Mouse (Mus musculus): ENCODE data around the gene Ms4a3.

Gene Ms4a3

GRCm38 (mm10) chr19:11640732-11641131 is at the start of gene Ms4a3:
Gene Ms4a3, minus strand, starts transcription at chr19:11640851.
- DNase-seq (ENCODE audit: low read depth, low spot score), result no peak

GRCm38 (mm10) chr19:11661562-11661961 is 20.9 kb upstream of the Ms4a3 start:
- no peak for DNase-seq (ENCODE audit: low read depth, low spot score)

- no peak for DNase-seq (ENCODE audit: low read depth, low spot score)
These were observed 19.8 kb upstream of the Ms4a3 start, which contains the start of gene Oosp2 for GRCm38 (mm10) chr19:11660459-11660858. Gene Oosp2, minus strand, starts transcription at chr19:11660559.

GRCm38 (mm10) chr19:11659142-11659541 is 18.5 kb upstream of the Ms4a3 start:
- no peak for DNase-seq (ENCODE audit: low read depth, low spot score)

- no peak for DNase-seq (ENCODE audit: low read depth, low spot score)
These were observed 8.9 kb upstream of the Ms4a3 start for GRCm38 (mm10) chr19:11649564-11649963.

- no peak for DNase-seq (ENCODE audit: low read depth, low spot score)
These were observed 5.5 kb upstream of the Ms4a3 start for GRCm38 (mm10) chr19:11646166-11646565.

- no peak for DNase-seq (ENCODE audit: low read depth, low spot score)
These were observed 1.6 kb downstream of the Ms4a3 start for GRCm38 (mm10) chr19:11639038-11639437.

- no peak for DNase-seq (ENCODE audit: low read depth, low spot score)
These were observed 5.1 kb downstream of the Ms4a3 start for GRCm38 (mm10) chr19:11635572-11635971.

- no peak for DNase-seq (ENCODE audit: low read depth, low spot score)
These were observed 6.3 kb downstream of the Ms4a3 start for GRCm38 (mm10) chr19:11634330-11634729.

GRCm38 (mm10) chr19:11633732-11634131 is 6.9 kb downstream of the Ms4a3 start:
- DNase-seq (ENCODE audit: low read depth, low spot score), result no peak

GRCm38 (mm10) chr19:11625231-11625630 is 15.4 kb downstream of the Ms4a3 start:
- DNase-seq (ENCODE audit: low read depth, low spot score), result no peak

GRCm38 (mm10) chr19:11624800-11625199 is 15.9 kb downstream of the Ms4a3 start:
- no peak for DNase-seq (ENCODE audit: low read depth, low spot score)

GRCm38 (mm10) chr19:11623551-11623950 is 17.1 kb downstream of the Ms4a3 start, which contains the start of gene Ms4a2:
Gene Ms4a2, minus strand, starts transcription at chr19:11623719.
- no peak for DNase-seq (ENCODE audit: low read depth, low spot score)

- DNase-seq (ENCODE audit: low read depth, low spot score), result no peak
These were observed 22.7 kb downstream of the Ms4a3 start for GRCm38 (mm10) chr19:11617983-11618382.

GRCm38 (mm10) chr19:11614805-11615204 is 25.8 kb downstream of the Ms4a3 start:
- DNase-seq (ENCODE audit: low read depth, low spot score), result no peak

GRCm38 (mm10) chr19:11613776-11614443 is 26.7 kb downstream of the Ms4a3 start:
- no peak for DNase-seq (ENCODE audit: low read depth, low spot score)

GRCm38 (mm10) chr19:11613084-11613483 is 27.6 kb downstream of the Ms4a3 start:
- no peak for DNase-seq (ENCODE audit: low read depth, low spot score)

GRCm38 (mm10) chr19:11612293-11612692 is 28.4 kb downstream of the Ms4a3 start:
- DNase-seq (ENCODE audit: low read depth, low spot score), result no peak

- peak; percentile 17 for DNase-seq (ENCODE audit: low read depth, low spot score)
These were observed 29.1 kb downstream of the Ms4a3 start for GRCm38 (mm10) chr19:11611541-11611945.

GRCm38 (mm10) chr19:11608172-11608571 is 32.5 kb downstream of the Ms4a3 start:
- DNase-seq (ENCODE audit: low read depth, low spot score), result peak; percentile 65

- no peak for DNase-seq (ENCODE audit: low read depth, low spot score)
These were observed 36.0 kb downstream of the Ms4a3 start, which contains the start of gene Ms4a6d for GRCm38 (mm10) chr19:11604603-11605002. Gene Ms4a6d, minus strand, starts transcription at chr19:11604849.

- peak; percentile 54 for DNase-seq (ENCODE audit: low read depth, low spot score)
These were observed 38.6 kb downstream of the Ms4a3 start for GRCm38 (mm10) chr19:11602026-11602425.

GRCm38 (mm10) chr19:11601349-11601748 is 39.3 kb downstream of the Ms4a3 start:
- no peak for DNase-seq (ENCODE audit: low read depth, low spot score)

Data from A20 (cell line).